Mouse (Mus musculus): ENCODE results near the gene Tapbp. TPM values are rescaled to one million over a fixed set of nuclear protein-coding genes. Genes with fewer than 3 reads are reported as not detected.

The Tapbp gene
- polyA plus RNA-seq, 1 experiment from 2014 or later = 26.6 TPM

Small RNAs within 50 kb of the gene (microRNA-seq; reads per million reads assigned to microRNA genes)
- gene Gm27740 = not detected

Other genes starting within 250 kb of the Tapbp start
- 372 and 384 TPM in 2 replicates for gene Hnrnpm, start 229.0 kb upstream of the Tapbp start, polyA plus RNA-seq (2015; fragmentation: Nextera tagmentation; extraction: Ambion mirVana)
- gene March2, start 197.2 kb upstream of the Tapbp start, polyA plus RNA-seq (2015; fragmentation: Nextera tagmentation; extraction: Ambion mirVana) = 42.6 and 46.9 TPM in 2 replicates
- gene Rab11b, start 155.4 kb upstream of the Tapbp start, polyA plus RNA-seq (2015; fragmentation: Nextera tagmentation; extraction: Ambion mirVana) = 324 and 385 TPM in 2 replicates
- 53.0 and 60.7 TPM in 2 replicates for gene Angptl4, start 134.1 kb upstream of the Tapbp start, polyA plus RNA-seq (2015; fragmentation: Nextera tagmentation; extraction: Ambion mirVana)
- gene Kank3, start 105.4 kb upstream of the Tapbp start, polyA plus RNA-seq (2015; fragmentation: Nextera tagmentation; extraction: Ambion mirVana) = 34.4 and 37.9 TPM in 2 replicates
- gene Rps28, start 91.3 kb upstream of the Tapbp start, polyA plus RNA-seq (2015; fragmentation: Nextera tagmentation; extraction: Ambion mirVana) = 1,111 and 1,168 TPM in 2 replicates
- 464 and 506 TPM in 2 replicates for gene Ndufa7, start 91.3 kb upstream of the Tapbp start, polyA plus RNA-seq (2015; fragmentation: Nextera tagmentation; extraction: Ambion mirVana)
- gene Cd320, start 72.8 kb upstream of the Tapbp start, polyA plus RNA-seq (2015; fragmentation: Nextera tagmentation; extraction: Ambion mirVana) = 57.8 and 66.4 TPM in 2 replicates
- gene Gm7029, start 42.1 kb upstream of the Tapbp start, polyA plus RNA-seq (2015; fragmentation: Nextera tagmentation; extraction: Ambion mirVana) = not detected in 2 replicates
- 7.2 and 7.3 TPM in 2 replicates for gene Kifc1, start 25.2 kb upstream of the Tapbp start, polyA plus RNA-seq (2015; fragmentation: Nextera tagmentation; extraction: Ambion mirVana)
- 0.27 TPM in 1 of 2 replicates, not detected in the other for gene Platr17, start 10.8 kb upstream of the Tapbp start, polyA plus RNA-seq (2015; fragmentation: Nextera tagmentation; extraction: Ambion mirVana)
- 57.7 and 58.9 TPM in 2 replicates for gene Daxx, start 6.5 kb upstream of the Tapbp start, polyA plus RNA-seq (2015; fragmentation: Nextera tagmentation; extraction: Ambion mirVana)
- 15.4 and 17.6 TPM in 2 replicates for gene Zbtb22, start within 50 bp of the Tapbp start, polyA plus RNA-seq (2015; fragmentation: Nextera tagmentation; extraction: Ambion mirVana)
- 61.2 and 63.7 TPM in 2 replicates for gene Rgl2, start 13.6 kb downstream of the Tapbp start, polyA plus RNA-seq (2015; fragmentation: Nextera tagmentation; extraction: Ambion mirVana)
- gene Pfdn6, start 24.4 kb downstream of the Tapbp start, polyA plus RNA-seq (2015; fragmentation: Nextera tagmentation; extraction: Ambion mirVana) = 176 and 190 TPM in 2 replicates
- gene Wdr46, start 24.8 kb downstream of the Tapbp start, polyA plus RNA-seq (2015; fragmentation: Nextera tagmentation; extraction: Ambion mirVana) = 36.2 and 40.7 TPM in 2 replicates
- 7.0 and 7.2 TPM in 2 replicates for gene B3galt4, start 35.6 kb downstream of the Tapbp start, polyA plus RNA-seq (2015; fragmentation: Nextera tagmentation; extraction: Ambion mirVana)
- 45.7 and 49.6 TPM in 2 replicates for gene Vps52, start 39.9 kb downstream of the Tapbp start, polyA plus RNA-seq (2015; fragmentation: Nextera tagmentation; extraction: Ambion mirVana)
- gene Rps18, start 40.1 kb downstream of the Tapbp start, polyA plus RNA-seq (2015; fragmentation: Nextera tagmentation; extraction: Ambion mirVana) = 1,782 and 1,797 TPM in 2 replicates
- 8.5 and 14.6 TPM in 2 replicates for gene H2-K1, start 84.4 kb downstream of the Tapbp start, polyA plus RNA-seq (2015; fragmentation: Nextera tagmentation; extraction: Ambion mirVana)
- gene Ring1, start 108.8 kb downstream of the Tapbp start, polyA plus RNA-seq (2015; fragmentation: Nextera tagmentation; extraction: Ambion mirVana) = 17.1 and 22.3 TPM in 2 replicates
- 57.4 and 58.8 TPM in 2 replicates for gene H2-Ke6, start 112.2 kb downstream of the Tapbp start, polyA plus RNA-seq (2015; fragmentation: Nextera tagmentation; extraction: Ambion mirVana)
- 201 and 212 TPM in 2 replicates for gene Slc39a7, start 115.8 kb downstream of the Tapbp start, polyA plus RNA-seq (2015; fragmentation: Nextera tagmentation; extraction: Ambion mirVana)
- 53.4 and 56.4 TPM in 2 replicates for gene Rxrb, start 115.9 kb downstream of the Tapbp start, polyA plus RNA-seq (2015; fragmentation: Nextera tagmentation; extraction: Ambion mirVana)
- 23.7 and 26.5 TPM in 2 replicates for gene Col11a2, start 123.5 kb downstream of the Tapbp start, polyA plus RNA-seq (2015; fragmentation: Nextera tagmentation; extraction: Ambion mirVana)
- gene H2-Oa, start 176.4 kb downstream of the Tapbp start, polyA plus RNA-seq (2015; fragmentation: Nextera tagmentation; extraction: Ambion mirVana) = 0.48 and 0.65 TPM in 2 replicates
- gene H2-DMa, start 203.6 kb downstream of the Tapbp start, polyA plus RNA-seq (2015; fragmentation: Nextera tagmentation; extraction: Ambion mirVana) = 17.2 and 17.6 TPM in 2 replicates
- 122 and 142 TPM in 2 replicates for gene Brd2, start 206.7 kb downstream of the Tapbp start, polyA plus RNA-seq (2015; fragmentation: Nextera tagmentation; extraction: Ambion mirVana)
- gene H2-DMb2, start 227.4 kb downstream of the Tapbp start, polyA plus RNA-seq (2015; fragmentation: Nextera tagmentation; extraction: Ambion mirVana) = 0.67 and 1.1 TPM in 2 replicates
- gene H2-DMb1, start 237.2 kb downstream of the Tapbp start, polyA plus RNA-seq (2015; fragmentation: Nextera tagmentation; extraction: Ambion mirVana) = 2.0 and 2.6 TPM in 2 replicates

Measured in embryonic facial prominence, embryonic 13.5 days (tissue).